Mouse (Mus musculus): ENCODE results near the gene Mtcl1. TPM values are rescaled to one million over a fixed set of nuclear protein-coding genes. Genes with fewer than 3 reads are reported as not detected.

Mtcl1 gene
- polyA plus RNA-seq, 1 experiment from 2014 or later, result 8.6 TPM

GRCm38 (mm10) chr17:66479311-66479710 is 29.8 kb upstream of the Mtcl1 start:
- no peaks in the 10 kb centered on the region for H3K36me3 ChIP-seq (ENCODE audit: insufficient read depth, low read length)
- no peak overlapping the region for H3K27ac ChIP-seq (ENCODE audit: low read length)
- no peak overlapping the region for H3K9ac ChIP-seq (replicated peaks; ENCODE audit: low read depth)
- WGBS, result 32% methylated on average over 13 of the region's 13 CpGs
- TF ChIP-seq EP300 (IDR thresholded peaks at IDR 0.05) (no peak), CTCF (IDR thresholded peaks at IDR 0.05) (no peak)
- H3K4me1 ChIP-seq (ENCODE audit: insufficient read depth, low read depth, low read length), result peaks cover 2% of the 10 kb centered on the region; the same call in 1 of the 2 replicates
- DNase-seq (ENCODE audit: low spot score) (no peak), ATAC-seq (no peak)
- no peaks in the 10 kb centered on the region for H3K27me3 ChIP-seq (replicated peaks; ENCODE audit: insufficient read depth, low read length)
- peaks cover 4% of the 10 kb centered on the region for H3K9me3 ChIP-seq (ENCODE audit: low read length)
- no peak overlapping the region for H3K4me3 ChIP-seq (ENCODE audit: low read depth, low read length)
- H3K4me2 ChIP-seq (replicated peaks; ENCODE audit: low read depth, low read length), result 0 out of 2 replicates have a peak overlapping the region, but pooled peaks have one; percentile 8

DNA sequence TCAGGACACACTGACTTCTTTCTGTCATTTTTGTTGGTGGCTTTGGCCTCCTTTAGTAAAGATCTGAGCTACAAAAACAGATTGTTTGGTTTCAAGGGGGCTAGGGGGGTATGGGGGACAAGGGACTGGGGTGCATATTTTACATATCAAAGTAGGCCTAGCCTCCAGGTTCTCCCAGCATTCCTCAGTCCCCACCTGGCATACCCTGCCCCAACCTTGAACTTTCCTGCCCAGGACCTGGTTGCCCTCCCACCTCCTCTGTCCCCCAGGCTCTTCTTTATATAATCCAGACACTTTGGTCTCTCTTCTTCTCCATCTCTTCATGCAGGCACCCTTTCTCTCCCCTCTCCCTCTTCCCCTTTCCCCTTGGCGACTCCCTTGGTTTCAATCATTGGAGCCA is 23.7 kb upstream of the Mtcl1 start:
- no peaks in the 10 kb centered on the region for H3K27me3 ChIP-seq (replicated peaks; ENCODE audit: insufficient read depth, low read length)
- H3K36me3 ChIP-seq (ENCODE audit: insufficient read depth, low read length), result no peaks in the 10 kb centered on the region
- H3K4me2 ChIP-seq (replicated peaks; ENCODE audit: low read depth, low read length), result no peak overlapping the region
- H3K9me3 ChIP-seq (ENCODE audit: low read length), result peaks cover 5% of the 10 kb centered on the region
- no peaks in the 10 kb centered on the region for H3K4me1 ChIP-seq (ENCODE audit: insufficient read depth, low read depth, low read length)
- no peak for ATAC-seq
- DNase-seq (ENCODE audit: low spot score), result no peak
- 85% methylated on average over 1 of the region's 1 CpGs for WGBS
- no peak overlapping the region for H3K4me3 ChIP-seq (ENCODE audit: low read depth, low read length)
- TF ChIP-seq CTCF (IDR thresholded peaks at IDR 0.05) (no peak), EP300 (IDR thresholded peaks at IDR 0.05) (no peak)
- no peak overlapping the region for H3K27ac ChIP-seq (ENCODE audit: low read length)
- H3K9ac ChIP-seq (replicated peaks; ENCODE audit: low read depth), result no peak overlapping the region

DNA sequence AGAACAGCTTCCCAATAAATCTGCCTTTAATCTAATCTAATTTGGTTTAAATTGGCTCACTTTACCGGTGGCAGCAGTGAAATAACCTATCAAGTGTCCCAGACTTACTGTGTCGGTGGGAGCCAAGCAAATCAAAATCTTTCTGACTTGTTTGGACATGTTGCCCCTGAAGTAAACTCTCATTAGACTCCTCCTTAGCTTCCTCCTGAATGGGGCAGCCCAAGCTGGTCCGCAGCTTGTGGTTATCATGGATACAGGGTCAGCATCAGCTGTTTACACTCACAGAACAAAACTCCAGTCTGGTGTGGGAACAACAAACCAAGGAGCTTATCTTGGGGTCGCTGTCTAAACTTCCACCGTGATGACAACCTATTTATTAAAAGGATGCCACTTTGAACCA is 22.2 kb upstream of the Mtcl1 start:
- Histone ChIP-seq H3K9me3 (ENCODE audit: low read length) (peaks cover 5% of the 10 kb centered on the region), H3K9ac (replicated peaks; ENCODE audit: low read depth) (no peak overlapping the region), H3K4me2 (replicated peaks; ENCODE audit: low read depth, low read length) (no peak overlapping the region), H3K27me3 (replicated peaks; ENCODE audit: insufficient read depth, low read length) (no peaks in the 10 kb centered on the region), H3K27ac (ENCODE audit: low read length) (no peak overlapping the region), H3K36me3 (ENCODE audit: insufficient read depth, low read length) (no peaks in the 10 kb centered on the region), H3K4me3 (ENCODE audit: low read depth, low read length) (no peak overlapping the region), H3K4me1 (ENCODE audit: insufficient read depth, low read depth, low read length) (no peaks in the 10 kb centered on the region)
- 43% methylated on average over 5 of the region's 5 CpGs for WGBS
- DNase-seq (ENCODE audit: low spot score) (no peak), ATAC-seq (no peak)
- TF ChIP-seq EP300 (IDR thresholded peaks at IDR 0.05) (no peak), CTCF (IDR thresholded peaks at IDR 0.05) (no peak)

DNA sequence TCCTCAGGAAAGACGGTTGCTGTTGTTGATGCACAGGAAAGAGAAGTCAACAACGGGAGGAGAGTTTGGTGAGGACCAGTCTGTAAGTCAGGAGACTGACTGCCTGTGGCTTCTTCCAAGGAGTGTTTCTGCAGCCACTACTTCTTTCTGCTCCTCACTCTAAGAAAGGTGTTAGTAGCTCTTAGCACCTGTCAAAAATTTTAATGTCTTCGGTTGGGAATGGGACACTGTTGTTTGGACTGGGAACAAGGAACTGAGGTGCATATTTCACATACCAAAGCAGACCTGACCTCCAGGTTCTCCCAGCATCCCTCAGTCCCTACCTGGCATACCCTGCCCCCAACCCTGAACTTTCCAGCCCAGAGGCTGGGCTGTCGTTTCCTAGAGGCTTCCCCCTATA is 21.7 kb upstream of the Mtcl1 start:
- Histone ChIP-seq H3K9me3 (ENCODE audit: low read length) (peaks cover 5% of the 10 kb centered on the region), H3K9ac (replicated peaks; ENCODE audit: low read depth) (no peak overlapping the region), H3K36me3 (ENCODE audit: insufficient read depth, low read length) (no peaks in the 10 kb centered on the region), H3K27ac (ENCODE audit: low read length) (no peak overlapping the region), H3K4me3 (ENCODE audit: low read depth, low read length) (no peak overlapping the region), H3K4me1 (ENCODE audit: insufficient read depth, low read depth, low read length) (no peaks in the 10 kb centered on the region), H3K4me2 (replicated peaks; ENCODE audit: low read depth, low read length) (no peak overlapping the region), H3K27me3 (replicated peaks; ENCODE audit: insufficient read depth, low read length) (no peaks in the 10 kb centered on the region)
- TF ChIP-seq CTCF (IDR thresholded peaks at IDR 0.05), result no peak
- TF ChIP-seq EP300 (IDR thresholded peaks at IDR 0.05), result no peak
- ATAC-seq (no peak), DNase-seq (ENCODE audit: low spot score) (no peak)
- 51% methylated on average over 4 of the region's 4 CpGs for WGBS

- Histone ChIP-seq H3K4me3 (ENCODE audit: low read depth, low read length) (no peak overlapping the region), H3K4me1 (ENCODE audit: insufficient read depth, low read depth, low read length) (no peaks in the 10 kb centered on the region), H3K4me2 (replicated peaks; ENCODE audit: low read depth, low read length) (no peak overlapping the region), H3K9ac (replicated peaks; ENCODE audit: low read depth) (no peak overlapping the region), H3K27ac (ENCODE audit: low read length) (no peak overlapping the region), H3K27me3 (replicated peaks; ENCODE audit: insufficient read depth, low read length) (no peaks in the 10 kb centered on the region), H3K9me3 (ENCODE audit: low read length) (peaks cover 5% of the 10 kb centered on the region), H3K36me3 (ENCODE audit: insufficient read depth, low read length) (no peaks in the 10 kb centered on the region)
- 49% methylated on average over 8 of the region's 8 CpGs for WGBS
- TF ChIP-seq EP300 (IDR thresholded peaks at IDR 0.05), result no peak
- TF ChIP-seq CTCF (IDR thresholded peaks at IDR 0.05), result no peak
- DNase-seq (ENCODE audit: low spot score) (no peak), ATAC-seq (no peak)
Observed at GRCm38 (mm10) chr17:66470020-66470419, 20.5 kb upstream of the Mtcl1 start.

DNA sequence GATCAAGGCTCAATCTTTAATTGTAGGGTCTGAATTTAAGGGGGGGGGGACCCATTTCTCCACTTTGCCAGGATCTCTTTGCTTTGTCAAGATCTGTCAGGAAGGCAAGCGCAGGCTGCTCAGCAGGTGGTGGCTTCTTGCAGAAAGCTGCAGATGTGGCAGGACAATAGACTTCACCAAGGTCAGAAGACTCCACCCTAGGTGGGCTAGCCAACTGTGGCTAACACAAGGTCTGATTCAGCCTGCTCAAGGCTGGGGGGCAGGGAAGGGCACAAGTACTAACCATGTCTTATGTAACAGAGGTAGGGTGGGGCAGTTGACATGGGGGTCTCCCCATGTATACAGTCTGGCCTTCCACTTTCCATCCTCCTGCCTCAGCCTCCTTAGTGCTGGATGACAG is 7.7 kb upstream of the Mtcl1 start:
- Histone ChIP-seq H3K27ac (ENCODE audit: low read length) (no peak overlapping the region), H3K27me3 (replicated peaks; ENCODE audit: insufficient read depth, low read length) (no peaks in the 10 kb centered on the region), H3K36me3 (ENCODE audit: insufficient read depth, low read length) (no peaks in the 10 kb centered on the region), H3K4me3 (ENCODE audit: low read depth, low read length) (no peak overlapping the region), H3K9ac (replicated peaks; ENCODE audit: low read depth) (no peak overlapping the region), H3K4me1 (ENCODE audit: insufficient read depth, low read depth, low read length) (no peaks in the 10 kb centered on the region), H3K4me2 (replicated peaks; ENCODE audit: low read depth, low read length) (no peak overlapping the region), H3K9me3 (ENCODE audit: low read length) (no peaks in the 10 kb centered on the region)
- TF ChIP-seq CTCF (IDR thresholded peaks at IDR 0.05), result no peak
- TF ChIP-seq EP300 (IDR thresholded peaks at IDR 0.05), result no peak
- ATAC-seq (no peak), DNase-seq (ENCODE audit: low spot score) (no peak)
- 67% methylated on average over 1 of the region's 1 CpGs for WGBS

DNA sequence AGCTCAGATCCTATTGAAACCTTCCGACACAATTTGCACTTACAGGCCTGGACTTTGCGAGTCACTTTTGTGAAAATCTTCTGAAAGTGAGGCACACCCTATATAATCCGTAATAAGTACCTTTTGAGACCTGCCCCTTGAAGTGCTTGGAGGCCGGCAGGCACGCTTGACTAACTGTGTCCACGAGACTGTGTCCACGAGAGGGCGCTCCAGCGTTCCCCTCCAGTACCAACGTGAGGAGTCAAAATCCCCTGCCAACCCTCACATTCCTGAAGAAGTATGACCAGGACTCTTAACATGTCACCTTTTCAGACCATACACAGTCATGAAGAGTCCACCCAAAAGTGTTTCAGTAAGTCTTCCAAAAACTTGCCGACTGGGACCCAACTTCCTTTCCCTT is 1.6 kb upstream of the Mtcl1 start:
- Histone ChIP-seq H3K27ac (ENCODE audit: low read length) (no peak overlapping the region), H3K9me3 (ENCODE audit: low read length) (no peaks in the 10 kb centered on the region), H3K27me3 (replicated peaks; ENCODE audit: insufficient read depth, low read length) (no peaks in the 10 kb centered on the region), H3K4me1 (ENCODE audit: insufficient read depth, low read depth, low read length) (0 out of 2 replicates have a peak, but pooled peaks cover 3% of the 10 kb centered on the region), H3K4me2 (replicated peaks; ENCODE audit: low read depth, low read length) (peak overlapping the region; percentile 97), H3K4me3 (ENCODE audit: low read depth, low read length) (no peak overlapping the region), H3K36me3 (ENCODE audit: insufficient read depth, low read length) (no peaks in the 10 kb centered on the region), H3K9ac (replicated peaks; ENCODE audit: low read depth) (no peak overlapping the region)
- WGBS, result 3% methylated on average over 11 of the region's 11 CpGs
- ATAC-seq, result peak; percentile 36
- peak; percentile 92 for DNase-seq (ENCODE audit: low spot score)
- TF ChIP-seq EP300 (IDR thresholded peaks at IDR 0.05) (no peak), CTCF (IDR thresholded peaks at IDR 0.05) (peak; percentile 95)

Measured in lung, postnatal 0 days (tissue).